Mouse (Mus musculus): Measurements from ENCODE around the gene Tbc1d1. TPM values are rescaled to one million over a fixed set of nuclear protein-coding genes. Genes with fewer than 3 reads are reported as not detected.

The Tbc1d1 gene
- polyA plus RNA-seq, 1 experiment, result 18.5 TPM

DNA sequence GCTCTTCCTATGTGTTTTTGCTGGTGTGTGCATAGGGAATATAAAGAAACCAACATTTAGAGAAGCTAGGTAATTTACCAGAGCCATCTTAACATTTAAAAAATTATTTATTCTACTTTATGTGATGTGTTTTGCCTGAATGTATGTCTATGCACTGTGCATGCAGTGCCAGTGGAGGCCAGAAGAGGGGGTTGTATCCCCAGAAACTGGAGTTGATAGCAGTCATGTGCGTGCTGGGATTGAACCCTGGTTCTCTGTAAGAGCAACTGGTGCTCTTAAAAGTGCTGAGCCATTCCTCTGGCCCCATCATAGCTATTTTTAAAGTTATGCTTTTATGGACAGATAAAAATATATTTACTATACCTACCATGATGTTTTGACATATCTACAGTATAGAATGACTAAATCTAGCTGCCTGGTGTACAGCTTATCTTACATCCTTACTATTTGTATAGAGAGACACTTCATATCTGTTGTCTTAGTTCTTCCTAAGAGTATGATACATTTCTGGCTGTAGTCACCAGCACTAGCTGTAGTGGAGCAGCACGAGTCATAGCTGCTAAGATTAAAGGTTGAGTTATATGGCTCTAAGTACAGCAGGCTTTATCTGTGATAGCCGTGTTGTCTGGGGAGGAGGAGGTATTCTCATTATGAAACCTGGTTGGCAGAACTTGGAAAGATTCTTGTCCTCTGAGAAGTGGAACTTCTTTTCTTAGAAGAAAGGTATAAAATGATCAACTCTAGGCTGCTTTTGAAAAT, 83.0 kb downstream of the Tbc1d1 start:
- 78% methylated on average over 3 of the region's 3 CpGs for WGBS
- Histone ChIP-seq H3K4me3 (replicated peaks; ENCODE audit: extremely low read depth, low read depth, low read length) (no peak overlapping the region), H3K4me1 (ENCODE audit: control insufficient read depth, insufficient read depth, low read length) (peaks cover 5% of the 10 kb centered on the region; the same call in 1 of the 2 replicates)
- DNase-seq, result no peak
- TF ChIP-seq POLR2A (IDR thresholded peaks at IDR 0.05; ENCODE audit: borderline replicate concordance, extremely low read depth, low read depth, low read length), result no peak
- TF ChIP-seq CTCF (IDR thresholded peaks at IDR 0.05; ENCODE audit: insufficient read depth, low read length), result no peak

DNA sequence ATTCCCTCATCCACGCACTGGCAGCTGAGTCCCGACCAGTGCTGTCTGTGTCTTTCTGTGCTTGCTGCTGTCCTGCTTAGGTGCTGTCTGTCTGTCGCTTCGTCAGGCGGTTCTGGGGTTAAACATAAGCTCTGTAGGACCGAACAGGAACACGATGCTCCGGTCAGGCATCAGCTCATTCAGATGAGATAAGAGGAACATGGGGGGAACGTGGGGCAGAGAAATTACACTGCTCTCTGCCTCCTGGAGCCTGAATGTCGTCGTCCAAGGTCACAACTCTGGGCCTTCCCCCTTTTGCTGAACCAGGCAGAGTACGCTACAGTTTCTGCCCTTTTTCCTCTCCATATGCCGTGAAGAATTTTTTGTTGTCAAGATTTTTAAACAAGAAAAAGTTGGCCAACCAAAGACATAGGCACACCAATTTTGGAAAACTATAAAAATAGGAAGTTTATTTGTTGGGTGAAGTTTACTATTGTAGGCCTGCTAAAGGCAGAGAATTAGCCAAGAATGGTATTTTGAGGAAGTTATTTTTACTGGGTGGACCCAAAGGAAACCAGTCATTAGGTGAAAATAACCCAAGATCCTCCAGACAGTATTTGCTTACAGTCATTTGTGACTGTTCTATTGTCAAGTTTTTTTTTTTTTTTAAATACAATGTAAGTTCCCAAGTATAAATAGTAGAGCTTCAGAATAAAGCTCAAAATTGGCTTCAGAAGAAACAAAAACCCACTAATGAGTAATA, 85.0 kb downstream of the Tbc1d1 start:
- Histone ChIP-seq H3K4me3 (replicated peaks; ENCODE audit: extremely low read depth, low read depth, low read length) (no peak overlapping the region), H3K4me1 (ENCODE audit: control insufficient read depth, insufficient read depth, low read length) (peaks cover 5% of the 10 kb centered on the region; the same call in 1 of the 2 replicates)
- TF ChIP-seq CTCF (IDR thresholded peaks at IDR 0.05; ENCODE audit: insufficient read depth, low read length) (no peak), POLR2A (IDR thresholded peaks at IDR 0.05; ENCODE audit: borderline replicate concordance, extremely low read depth, low read depth, low read length) (no peak)
- 45% methylated on average over 13 of the region's 13 CpGs for WGBS
- DNase-seq, result no peak

DNA sequence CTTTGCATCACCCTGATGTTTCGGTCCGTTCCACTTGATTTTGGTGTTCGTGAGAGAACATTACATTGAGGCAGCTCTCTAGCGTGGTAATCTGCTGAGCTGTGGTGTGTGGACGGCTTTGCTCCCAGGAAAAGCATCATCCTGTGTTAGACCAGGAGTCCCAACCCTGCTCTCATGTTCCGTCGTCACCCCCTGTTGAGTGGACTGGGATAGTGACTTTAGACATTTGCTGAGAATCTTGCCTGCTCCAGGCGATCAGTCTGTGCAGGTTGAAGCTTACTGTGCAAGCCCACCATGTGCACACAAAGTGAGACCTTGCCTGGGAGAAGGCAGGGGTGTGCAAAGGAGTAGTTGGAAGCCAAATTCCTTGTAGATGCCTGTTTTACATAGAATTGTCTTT, 85.8 kb downstream of the Tbc1d1 start:
- TF ChIP-seq POLR2A (IDR thresholded peaks at IDR 0.05; ENCODE audit: borderline replicate concordance, extremely low read depth, low read depth, low read length) (no peak), CTCF (IDR thresholded peaks at IDR 0.05; ENCODE audit: insufficient read depth, low read length) (no peak)
- no peak for DNase-seq
- WGBS, result 79% methylated on average over 8 of the region's 8 CpGs
- no peak overlapping the region for H3K4me3 ChIP-seq (replicated peaks; ENCODE audit: extremely low read depth, low read depth, low read length)
- peaks cover 5% of the 10 kb centered on the region; the same call in 1 of the 2 replicates for H3K4me1 ChIP-seq (ENCODE audit: control insufficient read depth, insufficient read depth, low read length)

DNA sequence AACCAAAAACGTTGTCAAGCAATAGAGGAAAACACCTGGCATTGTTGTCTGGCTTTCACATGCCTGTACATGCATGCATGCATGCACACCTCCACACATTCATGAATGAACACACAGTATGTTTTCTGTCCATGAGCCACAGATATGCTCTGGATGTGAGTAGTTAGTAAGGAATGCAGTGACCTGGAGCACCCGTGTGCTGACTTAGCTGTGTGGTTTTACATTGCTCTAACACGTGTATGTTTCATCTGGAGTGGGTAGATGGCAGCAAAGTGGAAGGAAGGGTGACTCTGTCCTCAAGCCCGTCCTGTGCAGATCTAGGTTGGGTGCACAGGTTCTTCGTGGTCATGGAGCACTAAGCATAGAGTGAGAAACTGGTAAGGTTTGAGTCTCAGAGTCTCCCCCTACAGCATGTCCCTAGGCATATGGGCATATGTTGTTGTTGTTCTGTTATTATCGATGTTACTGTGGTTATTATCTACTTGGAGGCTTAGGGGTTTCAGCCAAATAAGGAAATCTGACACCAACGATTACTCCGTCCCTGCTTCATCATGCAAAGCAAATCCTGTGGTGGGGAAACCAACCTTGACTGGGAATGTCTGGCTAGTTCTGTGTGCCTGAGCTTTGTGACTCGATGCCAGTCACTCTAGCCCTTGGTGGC, 86.8 kb downstream of the Tbc1d1 start:
- WGBS, result 50% methylated on average over 9 of the region's 9 CpGs
- DNase-seq, result no peak
- Histone ChIP-seq H3K4me1 (ENCODE audit: control insufficient read depth, insufficient read depth, low read length) (peaks cover 5% of the 10 kb centered on the region; the same call in 1 of the 2 replicates), H3K4me3 (replicated peaks; ENCODE audit: extremely low read depth, low read depth, low read length) (no peak overlapping the region)
- TF ChIP-seq CTCF (IDR thresholded peaks at IDR 0.05; ENCODE audit: insufficient read depth, low read length) (no peak), POLR2A (IDR thresholded peaks at IDR 0.05; ENCODE audit: borderline replicate concordance, extremely low read depth, low read depth, low read length) (no peak)

DNA sequence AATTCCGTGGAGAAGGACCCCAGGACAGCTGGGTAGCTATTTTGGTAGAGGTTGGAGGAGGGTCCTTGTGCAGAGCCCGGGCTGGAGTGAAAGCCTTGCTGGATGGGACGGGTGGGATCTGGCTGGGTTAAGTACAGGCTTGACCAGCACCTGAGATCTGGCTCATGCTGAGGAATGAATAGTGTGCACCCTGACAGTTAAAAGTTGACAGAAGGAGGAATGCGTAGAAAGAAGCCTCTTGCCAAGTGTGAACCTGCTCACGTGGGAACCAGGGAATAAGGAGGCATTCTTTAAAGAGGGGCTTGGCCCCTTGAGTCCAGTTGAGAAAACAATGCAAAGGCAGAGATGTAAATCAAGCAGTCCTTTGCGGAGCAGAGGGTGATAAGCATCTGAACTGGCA, 87.6 kb downstream of the Tbc1d1 start:
- TF ChIP-seq POLR2A (IDR thresholded peaks at IDR 0.05; ENCODE audit: borderline replicate concordance, extremely low read depth, low read depth, low read length) (no peak), CTCF (IDR thresholded peaks at IDR 0.05; ENCODE audit: insufficient read depth, low read length) (no peak)
- DNase-seq, result no peak
- Histone ChIP-seq H3K4me3 (replicated peaks; ENCODE audit: extremely low read depth, low read depth, low read length) (no peak overlapping the region), H3K4me1 (ENCODE audit: control insufficient read depth, insufficient read depth, low read length) (peaks cover 5% of the 10 kb centered on the region; the same call in 1 of the 2 replicates)
- WGBS, result 36% methylated on average over 6 of the region's 6 CpGs

DNA sequence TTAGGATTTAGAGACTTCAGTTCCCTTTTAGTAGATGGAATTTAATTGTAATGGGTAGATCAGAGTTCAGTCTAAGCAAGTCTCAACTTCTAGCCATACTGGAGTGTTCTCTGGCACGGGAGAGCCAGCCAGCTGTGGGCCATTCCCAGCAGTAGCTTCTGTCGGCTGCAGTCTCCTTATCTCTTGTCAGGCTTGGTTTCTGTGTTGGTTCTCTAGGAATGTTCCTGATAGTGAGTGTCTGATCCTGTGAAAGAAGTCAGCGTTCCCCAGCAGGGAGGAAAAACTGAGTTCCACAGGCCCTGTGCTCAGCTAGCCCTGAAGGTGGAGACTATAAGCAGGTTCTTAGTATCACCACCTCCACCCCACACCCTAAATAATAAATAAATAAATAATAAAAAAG, 88.2 kb downstream of the Tbc1d1 start:
- 40% methylated on average over 3 of the region's 3 CpGs for WGBS
- Histone ChIP-seq H3K4me1 (ENCODE audit: control insufficient read depth, insufficient read depth, low read length) (peaks cover 5% of the 10 kb centered on the region; the same call in 1 of the 2 replicates), H3K4me3 (replicated peaks; ENCODE audit: extremely low read depth, low read depth, low read length) (no peak overlapping the region)
- TF ChIP-seq POLR2A (IDR thresholded peaks at IDR 0.05; ENCODE audit: borderline replicate concordance, extremely low read depth, low read depth, low read length) (no peak), CTCF (IDR thresholded peaks at IDR 0.05; ENCODE audit: insufficient read depth, low read length) (no peak)
- DNase-seq, result no peak

DNA sequence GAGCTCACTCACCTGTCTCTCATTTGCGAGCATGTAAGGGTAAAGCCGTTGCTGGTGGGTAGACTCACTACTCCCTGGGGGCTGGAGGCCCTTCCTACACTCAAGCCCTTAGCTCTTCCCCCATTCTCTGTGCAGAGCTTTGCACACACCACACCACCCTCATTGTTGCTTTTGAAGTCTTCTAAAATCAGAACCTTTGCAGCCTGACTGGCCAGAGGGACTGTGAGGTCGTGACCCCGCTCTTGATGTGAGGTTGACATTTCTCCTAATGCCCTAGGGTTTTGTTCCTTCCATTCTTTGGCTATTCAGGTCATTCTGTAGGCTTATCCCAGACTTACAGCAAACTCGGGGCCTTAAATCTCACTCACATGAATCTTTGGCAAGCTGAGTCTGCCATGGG, 88.6 kb downstream of the Tbc1d1 start:
- 84% methylated on average over 5 of the region's 5 CpGs for WGBS
- Histone ChIP-seq H3K4me3 (replicated peaks; ENCODE audit: extremely low read depth, low read depth, low read length) (no peak overlapping the region), H3K4me1 (ENCODE audit: control insufficient read depth, insufficient read depth, low read length) (peaks cover 5% of the 10 kb centered on the region; the same call in 1 of the 2 replicates)
- no peak for DNase-seq
- TF ChIP-seq CTCF (IDR thresholded peaks at IDR 0.05; ENCODE audit: insufficient read depth, low read length) (no peak), POLR2A (IDR thresholded peaks at IDR 0.05; ENCODE audit: borderline replicate concordance, extremely low read depth, low read depth, low read length) (no peak)

DNA sequence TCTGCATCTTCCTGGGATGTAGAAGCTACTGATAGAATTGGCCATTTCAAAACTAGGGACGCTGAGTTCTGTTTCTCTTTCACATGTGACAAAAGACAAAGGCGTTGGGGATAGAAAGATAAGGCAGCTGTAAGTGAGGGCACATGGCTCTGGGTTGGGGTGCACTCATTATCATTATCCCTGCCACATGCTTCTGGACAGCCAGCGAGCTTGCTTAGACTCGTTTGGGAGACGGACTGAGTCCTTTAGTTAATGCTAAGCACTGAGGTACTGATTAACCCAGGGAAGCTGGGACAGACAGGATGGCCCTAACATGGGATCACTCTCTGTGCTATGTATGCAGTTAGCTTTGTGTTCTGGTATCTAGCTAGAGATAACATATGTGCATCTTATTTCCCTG, 95.3 kb downstream of the Tbc1d1 start:
- no peak for DNase-seq
- WGBS, result 71% methylated on average over 5 of the region's 5 CpGs
- no peaks in the 10 kb centered on the region for H3K4me1 ChIP-seq (ENCODE audit: control insufficient read depth, insufficient read depth, low read length)
- TF ChIP-seq CTCF (IDR thresholded peaks at IDR 0.05; ENCODE audit: insufficient read depth, low read length) (no peak), POLR2A (IDR thresholded peaks at IDR 0.05; ENCODE audit: borderline replicate concordance, extremely low read depth, low read depth, low read length) (no peak)
- H3K4me3 ChIP-seq (replicated peaks; ENCODE audit: extremely low read depth, low read depth, low read length), result no peak overlapping the region

DNA sequence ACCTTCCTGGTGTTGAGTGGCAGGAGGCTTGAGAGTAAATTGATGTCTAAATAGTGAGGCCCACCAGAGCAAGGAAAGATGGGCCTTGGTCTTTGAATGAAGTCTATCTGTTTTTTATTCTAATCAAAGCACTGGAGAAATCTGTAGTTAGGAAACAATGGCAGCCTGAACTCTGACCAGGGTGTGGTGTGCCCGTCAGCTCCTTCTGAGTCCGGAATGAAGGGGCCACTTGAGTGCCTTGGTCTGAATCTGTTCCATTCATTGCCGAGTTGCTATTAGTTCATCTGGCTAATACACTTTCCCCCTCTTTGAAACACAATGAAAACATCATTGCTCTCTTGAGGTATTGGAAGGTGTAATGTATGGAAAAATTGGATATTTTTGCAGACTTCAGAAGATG, 98.2 kb downstream of the Tbc1d1 start:
- DNase-seq, result no peak
- H3K4me1 ChIP-seq (ENCODE audit: control insufficient read depth, insufficient read depth, low read length), result no peaks in the 10 kb centered on the region
- WGBS, result 58% methylated on average over 3 of the region's 3 CpGs
- H3K4me3 ChIP-seq (replicated peaks; ENCODE audit: extremely low read depth, low read depth, low read length), result no peak overlapping the region
- TF ChIP-seq CTCF (IDR thresholded peaks at IDR 0.05; ENCODE audit: insufficient read depth, low read length), result no peak
- no peak for TF ChIP-seq POLR2A (IDR thresholded peaks at IDR 0.05; ENCODE audit: borderline replicate concordance, extremely low read depth, low read depth, low read length)

Data from lung, adult 2 months (tissue).